Mouse (Mus musculus) neural tube, embryonic 13.5 days (tissue): Measurements from ENCODE around the gene Trappc12. TPM values are rescaled to one million over a fixed set of nuclear protein-coding genes. Genes with fewer than 3 reads are reported as not detected.

Experiments
- ATAC-seq: fragments of 200-750 bp; cut with Nextera tagmentation; 2 replicates; pipeline ENCODE4 v1.8.0; 2017; ENCODE audit warnings: low read depth, mild to moderate bottlenecking, moderate TSS enrichment, moderate library complexity
- H3K27ac ChIP-seq: fragments of 300-500 bp; sonication (generic); replicated peaks from 2 replicates; pipeline ENCODE4 v1.5.1; 2015; ENCODE audit warnings: moderate library complexity, mild to moderate bottlenecking, inconsistent platforms
- H3K27me3 ChIP-seq: fragments of 300-500 bp; sonication (generic); 2 replicates; pipeline ENCODE4 v1.6.1; 2015; ENCODE audit warnings: mild to moderate bottlenecking, inconsistent platforms
- H3K36me3 ChIP-seq: fragments of 300-500 bp; sonication (generic); 2 replicates; pipeline ENCODE4 v1.6.1; 2015; ENCODE audit warnings: mild to moderate bottlenecking, inconsistent platforms
- H3K4me1 ChIP-seq: fragments of 300-500 bp; sonication (generic); replicated peaks from 2 replicates; pipeline ENCODE4 v1.6.1; 2015; ENCODE audit warnings: inconsistent platforms
- H3K4me2 ChIP-seq: fragments of 300-500 bp; sonication (generic); 2 replicates; pipeline ENCODE4 v1.6.1; 2015; ENCODE audit warnings: inconsistent platforms, mild to moderate bottlenecking, moderate library complexity
- H3K4me3 ChIP-seq: fragments of 300-500 bp; sonication (generic); 2 replicates; pipeline ENCODE4 v1.5.1; 2015; ENCODE audit warnings: mild to moderate bottlenecking, inconsistent platforms
- H3K9ac ChIP-seq: fragments of 300-500 bp; sonication (generic); 2 replicates; pipeline ENCODE4 v1.6.1; 2015; ENCODE audit warnings: moderate library complexity, mild to moderate bottlenecking, inconsistent platforms
- H3K9me3 ChIP-seq: fragments of 300-500 bp; sonication (generic); 2 replicates; pipeline ENCODE4 v1.6.1; 2016; ENCODE audit warnings: inconsistent platforms
- WGBS: fragments of 180-500 bp; shearing (Covaris S2); methylation state at CpG from one replicate; pipeline ENCODE4 v1.1.7; 2015; 5-methylcytosine and 5-hydroxymethylcytosine counted together
- polyA plus RNA-seq: library from polyadenylated mRNA; unstranded; fragments of >200 nt; fragmentation: Nextera tagmentation; extraction: Ambion mirVana; gene quantifications from 2 replicates; pipeline ENCODE4 v1.2.1, GENCODE M21; 2015

Trappc12 gene
- polyA plus RNA-seq, 1 experiment from 2014 or later = 40.5 TPM

- peak; percentile 40 for ATAC-seq
- H3K9ac ChIP-seq = peak overlapping the region; percentile 57; the same call in 1 of the 2 replicates
- 29% methylated on average over 3 of the region's 3 CpGs for WGBS
These were observed 50.2 kb downstream of the Trappc12 start for GRCm38 (mm10) chr12:28700101-28700511.

GRCm38 (mm10) chr12:28699656-28700055 lies 50.6 kb downstream of the Trappc12 start:
- no peak overlapping the region for H3K4me3 ChIP-seq
- peaks cover 37% of the 10 kb centered on the region for H3K4me1 ChIP-seq
- peak overlapping the region; percentile 57; the same call in 1 of the 2 replicates for H3K9ac ChIP-seq
- no peak for ATAC-seq
- 10% methylated on average over 6 of the region's 6 CpGs for WGBS
- peak overlapping the region; percentile 93 for H3K27ac ChIP-seq
- H3K4me2 ChIP-seq = no peak overlapping the region
- H3K9me3 ChIP-seq = no peaks in the 10 kb centered on the region
- no peaks in the 10 kb centered on the region for H3K27me3 ChIP-seq
- peaks cover 20% of the 10 kb centered on the region for H3K36me3 ChIP-seq

More at GRCm38 (mm10) chr12:28700101-28700511, 50.2 kb downstream of the Trappc12 start:
- peak overlapping the region; percentile 93 for H3K27ac ChIP-seq
- peaks cover 42% of the 10 kb centered on the region for H3K4me1 ChIP-seq
- no peak overlapping the region for H3K4me3 ChIP-seq
- no peaks in the 10 kb centered on the region for H3K27me3 ChIP-seq
- no peak overlapping the region for H3K4me2 ChIP-seq
- peaks cover 17% of the 10 kb centered on the region for H3K36me3 ChIP-seq
- H3K9me3 ChIP-seq = no peaks in the 10 kb centered on the region

GRCm38 (mm10) chr12:28699086-28699485 lies 51.2 kb downstream of the Trappc12 start:
- H3K4me3 ChIP-seq = no peak overlapping the region
- no peaks in the 10 kb centered on the region for H3K9me3 ChIP-seq
- peaks cover 32% of the 10 kb centered on the region for H3K4me1 ChIP-seq
- peaks cover 24% of the 10 kb centered on the region for H3K36me3 ChIP-seq
- H3K27me3 ChIP-seq = no peaks in the 10 kb centered on the region
- H3K9ac ChIP-seq = no peak overlapping the region
- no peak overlapping the region for H3K4me2 ChIP-seq
- no peak for ATAC-seq
- WGBS = 74% methylated on average over 5 of the region's 5 CpGs
- peak overlapping the region; percentile 19; the same call in 1 of the 2 replicates for H3K27ac ChIP-seq

- H3K4me3 ChIP-seq = no peak overlapping the region
- WGBS = 76% methylated on average over 14 of the region's 14 CpGs
- no peak overlapping the region for H3K27ac ChIP-seq
- no peaks in the 10 kb centered on the region for H3K9me3 ChIP-seq
- H3K27me3 ChIP-seq = no peaks in the 10 kb centered on the region
- peaks cover 29% of the 10 kb centered on the region for H3K36me3 ChIP-seq
- no peak overlapping the region for H3K4me2 ChIP-seq
- ATAC-seq = no peak
- no peak overlapping the region for H3K9ac ChIP-seq
- H3K4me1 ChIP-seq = peaks cover 30% of the 10 kb centered on the region
These were observed 52.3 kb downstream of the Trappc12 start for GRCm38 (mm10) chr12:28697821-28698595.

- Histone ChIP-seq H3K9ac (no peak overlapping the region), H3K4me2 (no peak overlapping the region), H3K4me3 (no peak overlapping the region), H3K4me1 (peaks cover 8% of the 10 kb centered on the region), H3K27ac (no peak overlapping the region), H3K9me3 (no peaks in the 10 kb centered on the region), H3K36me3 (peaks cover 53% of the 10 kb centered on the region), H3K27me3 (no peaks in the 10 kb centered on the region)
- 89% methylated on average over 7 of the region's 7 CpGs for WGBS
- no peak for ATAC-seq
These were observed 55.5 kb downstream of the Trappc12 start for GRCm38 (mm10) chr12:28694776-28695175.

GRCm38 (mm10) chr12:28694231-28694630 lies 56.0 kb downstream of the Trappc12 start:
- Histone ChIP-seq H3K4me2 (no peak overlapping the region), H3K36me3 (peaks cover 58% of the 10 kb centered on the region), H3K4me3 (no peak overlapping the region), H3K27me3 (no peaks in the 10 kb centered on the region), H3K4me1 (peaks cover 3% of the 10 kb centered on the region), H3K27ac (no peak overlapping the region), H3K9ac (no peak overlapping the region), H3K9me3 (no peaks in the 10 kb centered on the region)
- ATAC-seq = no peak
- 78% methylated on average over 2 of the region's 2 CpGs for WGBS

GRCm38 (mm10) chr12:28693738-28694137 lies 56.5 kb downstream of the Trappc12 start:
- no peak for ATAC-seq
- no peaks in the 10 kb centered on the region for H3K9me3 ChIP-seq
- H3K4me3 ChIP-seq = no peak overlapping the region
- no peaks in the 10 kb centered on the region for H3K27me3 ChIP-seq
- WGBS = 79% methylated on average over 3 of the region's 3 CpGs
- no peak overlapping the region for H3K27ac ChIP-seq
- no peaks in the 10 kb centered on the region for H3K4me1 ChIP-seq
- no peak overlapping the region for H3K4me2 ChIP-seq
- peaks cover 63% of the 10 kb centered on the region for H3K36me3 ChIP-seq
- H3K9ac ChIP-seq = no peak overlapping the region

GRCm38 (mm10) chr12:28690730-28691129 lies 59.5 kb downstream of the Trappc12 start:
- H3K4me3 ChIP-seq = no peak overlapping the region
- no peak overlapping the region for H3K4me2 ChIP-seq
- no peaks in the 10 kb centered on the region for H3K27me3 ChIP-seq
- no peak for ATAC-seq
- 88% methylated on average over 7 of the region's 7 CpGs for WGBS
- no peak overlapping the region for H3K9ac ChIP-seq
- peaks cover 10% of the 10 kb centered on the region for H3K4me1 ChIP-seq
- H3K27ac ChIP-seq = no peak overlapping the region
- H3K9me3 ChIP-seq = no peaks in the 10 kb centered on the region
- H3K36me3 ChIP-seq = peaks cover 50% of the 10 kb centered on the region

GRCm38 (mm10) chr12:28688996-28689395 lies 61.3 kb downstream of the Trappc12 start:
- Histone ChIP-seq H3K27me3 (no peaks in the 10 kb centered on the region), H3K9ac (no peak overlapping the region), H3K9me3 (no peaks in the 10 kb centered on the region), H3K4me3 (no peak overlapping the region), H3K4me2 (no peak overlapping the region), H3K27ac (no peak overlapping the region), H3K36me3 (peaks cover 38% of the 10 kb centered on the region), H3K4me1 (peaks cover 12% of the 10 kb centered on the region)
- no peak for ATAC-seq
- 86% methylated on average over 6 of the region's 6 CpGs for WGBS

- H3K9me3 ChIP-seq = no peaks in the 10 kb centered on the region
- no peak overlapping the region for H3K4me3 ChIP-seq
- peak overlapping the region; percentile 26; the same call in 1 of the 2 replicates for H3K9ac ChIP-seq
- WGBS = 44% methylated on average over 8 of the region's 8 CpGs
- ATAC-seq = no peak
- H3K4me1 ChIP-seq = peaks cover 12% of the 10 kb centered on the region
- peak overlapping the region; percentile 64 for H3K27ac ChIP-seq
- H3K27me3 ChIP-seq = no peaks in the 10 kb centered on the region
- no peak overlapping the region for H3K4me2 ChIP-seq
- peaks cover 32% of the 10 kb centered on the region for H3K36me3 ChIP-seq
These were observed 63.9 kb downstream of the Trappc12 start for GRCm38 (mm10) chr12:28686199-28686879.

- WGBS = 69% methylated on average over 3 of the region's 3 CpGs
- Histone ChIP-seq H3K4me1 (peaks cover 12% of the 10 kb centered on the region), H3K9me3 (no peaks in the 10 kb centered on the region), H3K4me2 (no peak overlapping the region), H3K4me3 (no peak overlapping the region), H3K36me3 (peaks cover 27% of the 10 kb centered on the region), H3K9ac (no peak overlapping the region), H3K27me3 (no peaks in the 10 kb centered on the region), H3K27ac (0 out of 2 replicates have a peak overlapping the region, but pooled peaks have one; percentile 64)
- no peak for ATAC-seq
These were observed 64.5 kb downstream of the Trappc12 start for GRCm38 (mm10) chr12:28685771-28686170.

- Histone ChIP-seq H3K9me3 (no peaks in the 10 kb centered on the region), H3K27me3 (no peaks in the 10 kb centered on the region), H3K36me3 (peaks cover 17% of the 10 kb centered on the region), H3K4me2 (no peak overlapping the region), H3K9ac (no peak overlapping the region), H3K4me1 (peaks cover 12% of the 10 kb centered on the region), H3K27ac (no peak overlapping the region), H3K4me3 (no peak overlapping the region)
- no peak for ATAC-seq
- 83% methylated on average over 1 of the region's 1 CpGs for WGBS
These were observed 65.6 kb downstream of the Trappc12 start for GRCm38 (mm10) chr12:28684674-28685073.
